In the genomic region with DNA sequence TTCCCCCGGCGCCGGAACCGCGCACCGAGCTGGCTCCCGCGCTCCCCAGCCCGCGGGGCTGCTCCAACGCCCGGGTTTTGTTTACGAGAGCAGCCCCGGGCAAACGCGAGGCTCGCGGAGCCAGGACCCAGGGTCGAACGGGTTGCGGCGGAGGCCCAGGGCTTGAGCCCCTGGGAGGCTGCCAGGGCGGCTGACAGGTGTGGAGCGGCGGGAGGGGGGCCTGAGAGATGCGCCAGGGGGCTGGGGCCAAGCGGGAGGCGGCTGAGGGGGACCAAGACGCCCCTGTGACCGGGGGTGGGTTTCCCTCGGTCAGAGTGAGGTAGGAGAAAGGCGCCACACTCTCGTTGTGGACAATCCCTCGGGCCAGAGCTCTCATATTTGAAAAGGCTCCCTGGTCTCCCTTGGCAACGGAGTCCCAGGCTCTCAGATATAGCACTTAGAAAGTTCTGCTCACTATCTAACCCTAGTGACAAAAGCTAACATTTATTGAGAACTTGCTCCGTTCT, we compare ENCODE assay signal across 8 mouse cellular contexts. TPM values are rescaled to one million over a fixed set of nuclear protein-coding genes. Genes with fewer than 3 reads are reported as not detected.
DNase-seq lines count a peak whose midpoint lies in the region; ATAC-seq and TF ChIP-seq lines count a peak whose summit lies in the region.

No protein-coding gene starts in this region.

- H3K27ac ChIP-seq in spleen, adult 2 months (ENCODE audit: insufficient read depth, low read length), result no peak overlapping the region
- no peak overlapping the region for H3K27ac ChIP-seq in embryonic facial prominence, embryonic 13.5 days
- peak overlapping the region; percentile 91 for H3K27ac ChIP-seq in hindbrain, postnatal 0 days

- H3K4me3 ChIP-seq in erythroblast, embryonic 14.5 days (replicated peaks), result peak overlapping the region; percentile 66
- peak overlapping the region; percentile 88 for H3K4me3 ChIP-seq in spleen, adult 2 months (ENCODE audit: extremely low read depth, insufficient read depth, insufficient read length)
- peak overlapping the region; percentile 74 for H3K4me3 ChIP-seq in embryonic facial prominence, embryonic 13.5 days
- H3K4me3 ChIP-seq in hindbrain, postnatal 0 days (ENCODE audit: low read length), result peak overlapping the region; percentile 88

- TF ChIP-seq POLR2A in spleen, adult 2 months (IDR thresholded peaks at IDR 0.05; ENCODE audit: low read depth, low read length), result no peak

- WGBS in spleen, adult 2 months, result 1% methylated on average over 36 of the region's 36 CpGs
- under 1% methylated on average over 36 of the region's 36 CpGs for WGBS in embryonic facial prominence, embryonic 13.5 days
- 0% methylated on average over 36 of the region's 36 CpGs for WGBS in hindbrain, postnatal 0 days

- peaks cover 8% of the 10 kb centered on the region; the same call in 1 of the 2 replicates for H3K9me3 ChIP-seq in erythroblast, embryonic 14.5 days (ENCODE audit: control insufficient read depth, low read length)
- no peaks in the 10 kb centered on the region for H3K9me3 ChIP-seq in embryonic facial prominence, embryonic 13.5 days
- no peaks in the 10 kb centered on the region for H3K9me3 ChIP-seq in hindbrain, postnatal 0 days (ENCODE audit: low read length)

- H3K4me1 ChIP-seq in erythroblast, embryonic 14.5 days (ENCODE audit: control insufficient read depth), result peaks cover 48% of the 10 kb centered on the region
- peaks cover 13% of the 10 kb centered on the region; the same call in 1 of the 2 replicates for H3K4me1 ChIP-seq in spleen, adult 2 months (ENCODE audit: control insufficient read depth, insufficient read depth, insufficient read length)
- peaks cover 34% of the 10 kb centered on the region for H3K4me1 ChIP-seq in embryonic facial prominence, embryonic 13.5 days
- H3K4me1 ChIP-seq in hindbrain, postnatal 0 days (ENCODE audit: insufficient read depth, low read length), result peaks cover 8% of the 10 kb centered on the region

- H3K36me3 ChIP-seq in erythroblast, embryonic 14.5 days (ENCODE audit: control insufficient read depth), result no peaks in the 10 kb centered on the region
- H3K36me3 ChIP-seq in spleen, adult 2 months (ENCODE audit: control insufficient read depth, insufficient read depth, low read length), result no peaks in the 10 kb centered on the region
- no peaks in the 10 kb centered on the region for H3K36me3 ChIP-seq in embryonic facial prominence, embryonic 13.5 days
- no peaks in the 10 kb centered on the region for H3K36me3 ChIP-seq in hindbrain, postnatal 0 days (ENCODE audit: insufficient read depth, low read length)

- TF ChIP-seq CTCF in spleen, adult 2 months (IDR thresholded peaks at IDR 0.05; ENCODE audit: extremely low read depth, insufficient read depth, insufficient read length, insufficient replicate concordance), result no peak
- no peak for TF ChIP-seq CTCF in hindbrain, postnatal 0 days (IDR thresholded peaks at IDR 0.05; ENCODE audit: low read depth)

- peak overlapping the region; percentile 83 for H3K9ac ChIP-seq in embryonic facial prominence, embryonic 13.5 days
- peak overlapping the region; percentile 87 for H3K9ac ChIP-seq in hindbrain, postnatal 0 days (replicated peaks; ENCODE audit: low read length)

- no peak for ATAC-seq in erythroblast, adult 5-6 weeks (replicated peaks; ENCODE audit: low FRiP score, poor library complexity, severe bottlenecking)
- no peak for ATAC-seq in embryonic facial prominence, embryonic 13.5 days (ENCODE audit: insufficient number of reproducible peaks, insufficient read depth, low FRiP score, low TSS enrichment, low read depth)
- peak; percentile 35 for ATAC-seq in hindbrain, postnatal 0 days

- H3K4me2 ChIP-seq in embryonic facial prominence, embryonic 13.5 days, result peak overlapping the region; percentile 97
- peak overlapping the region; percentile 84 for H3K4me2 ChIP-seq in hindbrain, postnatal 0 days (ENCODE audit: low read depth, low read length)

- peak in 1 of 2 experiments; percentile 21 for DNase-seq in spleen, adult 2 months (ENCODE audit: low read depth in 1 of 2, low spot score in 2 of 2)
- DNase-seq in spleen, postnatal 14 days (ENCODE audit: low spot score in 2 of 2), result no peak
- peak; percentile 75 for DNase-seq in hindbrain, postnatal 0 days (ENCODE audit: low spot score)
- DNase-seq in lung, postnatal 4 days, result peak; percentile 41 to 53
- DNase-seq in testis, postnatal 10 days (ENCODE audit: low spot score), result peak; percentile 71

- peaks cover 75% of the 10 kb centered on the region for H3K27me3 ChIP-seq in erythroblast, embryonic 14.5 days (ENCODE audit: control insufficient read depth)
- peaks cover 5% of the 10 kb centered on the region for H3K27me3 ChIP-seq in spleen, adult 2 months (ENCODE audit: control insufficient read depth, insufficient read depth, low read length)
- H3K27me3 ChIP-seq in embryonic facial prominence, embryonic 13.5 days, result peaks cover 65% of the 10 kb centered on the region
- H3K27me3 ChIP-seq in hindbrain, postnatal 0 days (ENCODE audit: insufficient read depth, low read length), result no peaks in the 10 kb centered on the region

RNA-seq across cellular contexts. Expression of a gene that starts 0.6 kb away (rescaled TPM):
- 0.05 and 0.08 TPM in 2 replicates for polyA plus RNA-seq in erythroblast, embryonic 14.5 days (2012)
- 16.9 and 19.0 TPM in 2 replicates for total RNA-seq in erythroblast, adult 5-6 weeks (2015; ENCODE audit: low replicate concordance)
- 18.7 and 40.6 TPM in 2 replicates for total RNA-seq in erythroblast, adult 5-6 weeks (2017; ENCODE audit: low replicate concordance)
- polyA plus RNA-seq in spleen, adult 2 months (2012; rRNA removed), result 15.8 and 18.6 TPM in 2 replicates
- polyA plus RNA-seq in embryonic facial prominence, embryonic 13.5 days (2015; fragmentation: Nextera tagmentation; extraction: Ambion mirVana), result 2.4 and 3.1 TPM in 2 replicates
- total RNA-seq in hindbrain, postnatal 0 days (2014; rRNA removed), result 54.2 and 54.5 TPM in 2 replicates
- 8.7 and 9.9 TPM in 2 replicates for polyA plus RNA-seq in hindbrain, postnatal 0 days (2015; fragmentation: Nextera tagmentation; extraction: Ambion mirVana)

Comparison
In these comparisons a context has a peak if more than half of its experiments do, and no peak if none do; other contexts are left out.
1. DNase-seq: peak in hindbrain, postnatal 0 days (single experiment), lung, postnatal 4 days (2 of 2) and testis, postnatal 10 days (single experiment); none in spleen, postnatal 14 days (0 of 2).
2. Peak in every context shown above with its lines, with median percentiles within 50 percentile points of each other: H3K4me3 ChIP-seq.